Mouse (Mus musculus): ENCODE results near the gene Mctp2.
A peak's percentile ranks its signal among the peaks of the same experiment; 100 is the strongest.

The Mctp2 gene

GRCm38 (mm10) chr7:72306382-72306841 lies at the start of gene Mctp2:
Gene Mctp2 (minus strand): TSS chr7:72306608.
- DNase-seq (ENCODE audit: low spot score): peak; percentile 43

- DNase-seq (ENCODE audit: low spot score): no peak
These were observed 39.5 kb upstream of the Mctp2 start for GRCm38 (mm10) chr7:72345901-72346300.

- no peak for DNase-seq (ENCODE audit: low spot score)
These were observed 37.3 kb upstream of the Mctp2 start for GRCm38 (mm10) chr7:72343751-72344150.

- DNase-seq (ENCODE audit: low spot score): no peak
These were observed 36.4 kb upstream of the Mctp2 start for GRCm38 (mm10) chr7:72342822-72343221.

GRCm38 (mm10) chr7:72325961-72326360 lies 19.6 kb upstream of the Mctp2 start:
- no peak for DNase-seq (ENCODE audit: low spot score)

GRCm38 (mm10) chr7:72320906-72321305 lies 14.5 kb upstream of the Mctp2 start:
- no peak for DNase-seq (ENCODE audit: low spot score)

- DNase-seq (ENCODE audit: low spot score): no peak
These were observed 14.0 kb upstream of the Mctp2 start for GRCm38 (mm10) chr7:72320441-72320840.

DNA sequence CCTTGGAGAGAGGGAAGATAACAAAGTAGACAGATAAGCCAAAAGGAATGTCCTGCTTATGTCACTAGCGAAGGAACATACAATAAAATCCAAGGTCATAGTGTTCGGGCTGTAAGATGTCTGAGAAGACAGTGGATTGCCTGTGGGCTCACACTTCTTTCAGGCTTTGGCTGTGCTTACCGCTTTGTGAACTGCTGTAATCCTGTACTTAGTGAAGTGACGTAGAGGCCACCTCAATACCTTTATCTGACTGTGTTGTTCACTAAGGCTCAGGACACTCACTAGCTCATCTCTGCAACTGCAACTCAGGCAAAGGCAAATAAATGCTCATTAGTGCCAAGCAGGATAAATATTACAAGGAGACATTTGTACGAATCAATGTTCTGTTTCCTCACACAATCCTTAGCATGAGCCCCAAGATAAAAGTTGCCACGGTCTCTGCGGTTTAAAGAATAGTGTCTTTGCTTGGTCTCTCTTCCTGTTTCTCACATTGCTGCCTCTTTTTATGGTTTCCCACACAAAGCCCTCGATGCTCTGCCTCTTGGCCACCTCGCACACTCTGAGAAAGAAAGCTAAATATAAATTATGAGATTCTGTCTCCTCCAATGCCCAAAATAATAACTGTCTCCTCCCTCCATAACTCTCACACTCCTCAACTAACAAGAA lies 8.1 kb upstream of the Mctp2 start:
- DNase-seq (ENCODE audit: low spot score): no peak

DNA sequence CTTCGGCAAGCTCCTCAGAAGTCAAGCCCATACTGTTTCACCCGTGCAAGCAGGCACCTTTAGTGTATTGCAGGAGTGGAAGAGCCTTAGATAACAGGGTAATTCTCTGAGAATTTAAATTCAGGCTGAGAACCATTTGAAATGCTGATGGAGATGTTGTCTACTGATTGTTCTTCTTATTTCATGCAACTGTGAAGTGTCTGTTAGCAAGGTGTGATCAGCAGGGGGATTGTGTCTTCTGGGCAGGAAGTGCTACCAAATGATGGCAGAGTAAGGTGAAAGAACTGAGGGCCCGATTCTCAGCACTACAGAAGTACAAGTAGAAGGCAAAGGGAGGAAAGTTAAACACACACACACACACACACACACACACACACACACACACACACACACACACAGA lies 7.5 kb upstream of the Mctp2 start:
- no peak for DNase-seq (ENCODE audit: low spot score)

GRCm38 (mm10) chr7:72311582-72311981 lies 5.2 kb upstream of the Mctp2 start:
- no peak for DNase-seq (ENCODE audit: low spot score)

DNA sequence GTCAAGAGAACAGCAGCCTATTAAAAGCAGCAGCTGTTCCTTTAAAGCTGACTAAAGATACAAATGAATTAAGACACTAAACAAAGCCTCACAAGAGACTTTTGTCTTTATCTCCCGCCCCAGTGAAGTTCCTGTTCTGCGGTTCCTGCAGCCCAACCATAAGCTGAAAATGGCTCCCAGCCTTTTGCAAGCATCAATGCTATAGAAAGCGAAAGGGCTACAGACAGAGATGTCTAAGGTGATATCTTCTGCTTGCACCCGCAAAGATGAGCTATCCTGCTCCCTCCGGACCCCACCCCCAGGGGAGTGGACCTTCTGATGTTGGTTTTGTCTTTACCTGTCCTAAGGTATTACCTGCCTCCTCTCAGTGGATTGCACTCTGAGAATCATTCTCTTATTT lies 1.7 kb upstream of the Mctp2 start:
- no peak for DNase-seq (ENCODE audit: low spot score)

GRCm38 (mm10) chr7:72306847-72307246 lies 439 bp upstream of the Mctp2 start:
- no peak for DNase-seq (ENCODE audit: low spot score)

GRCm38 (mm10) chr7:72305971-72306370 lies 437 bp downstream of the Mctp2 start:
- DNase-seq (ENCODE audit: low spot score): no peak

DNA sequence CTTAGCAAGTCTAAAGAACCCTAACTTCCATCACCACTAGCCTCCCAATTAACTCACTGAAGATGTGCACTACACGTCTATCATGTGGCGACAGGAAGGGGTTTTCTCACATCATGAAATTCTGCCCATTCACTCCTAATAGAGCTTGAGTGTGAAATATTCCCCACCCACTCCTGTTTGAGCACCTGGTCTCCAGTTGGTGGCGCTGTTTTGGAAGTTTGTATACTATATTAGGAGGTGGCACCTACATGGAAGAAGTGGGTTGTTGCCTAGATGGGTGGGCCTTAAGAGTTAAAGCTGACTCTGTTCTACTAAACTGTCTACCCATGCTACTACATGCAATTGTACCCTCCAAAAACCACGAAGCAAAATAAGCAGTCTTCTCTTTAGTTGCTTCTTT lies 4.7 kb downstream of the Mctp2 start:
- no peak for DNase-seq (ENCODE audit: low spot score)

DNA sequence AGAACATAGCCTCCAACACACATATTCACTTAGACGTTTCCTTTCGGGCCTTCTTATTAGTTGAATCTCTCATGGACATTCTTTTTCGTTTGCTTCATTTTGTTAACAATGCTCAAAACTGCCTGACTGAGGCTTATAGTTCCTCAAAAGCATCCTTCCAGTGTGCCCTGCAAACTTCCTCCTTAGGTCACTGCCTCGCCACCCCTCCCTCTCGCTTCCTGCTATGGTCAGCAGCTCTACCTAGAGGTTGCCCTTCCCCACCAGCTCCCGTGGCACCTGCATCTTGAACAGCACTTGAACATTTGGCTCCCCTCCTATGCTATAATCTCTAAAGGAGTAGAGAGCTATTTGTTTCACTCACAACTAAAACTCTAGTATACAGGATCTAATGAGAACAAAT lies 6.7 kb downstream of the Mctp2 start:
- no peak for DNase-seq (ENCODE audit: low spot score)

DNA sequence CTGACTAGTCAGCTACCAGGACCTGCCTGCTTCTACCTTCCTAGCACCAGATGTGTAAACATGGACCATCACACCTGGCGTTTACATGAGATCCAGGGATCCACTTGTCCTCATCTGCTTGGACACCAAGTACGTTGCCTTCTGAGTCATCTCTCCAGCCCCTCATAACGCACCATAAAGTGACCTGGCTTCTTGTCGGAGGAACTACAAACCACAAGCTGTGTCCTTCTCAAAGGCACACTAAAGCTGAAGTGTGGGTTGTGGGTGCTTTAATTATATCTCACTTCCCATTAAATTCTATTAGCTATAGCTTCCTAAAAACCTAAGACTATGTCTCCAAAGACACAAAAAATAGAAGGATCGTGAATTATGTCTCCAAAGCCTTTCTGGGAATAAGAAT lies 9.4 kb downstream of the Mctp2 start:
- no peak for DNase-seq (ENCODE audit: low spot score)

GRCm38 (mm10) chr7:72296171-72296570 lies 10.2 kb downstream of the Mctp2 start:
- no peak for DNase-seq (ENCODE audit: low spot score)

DNA sequence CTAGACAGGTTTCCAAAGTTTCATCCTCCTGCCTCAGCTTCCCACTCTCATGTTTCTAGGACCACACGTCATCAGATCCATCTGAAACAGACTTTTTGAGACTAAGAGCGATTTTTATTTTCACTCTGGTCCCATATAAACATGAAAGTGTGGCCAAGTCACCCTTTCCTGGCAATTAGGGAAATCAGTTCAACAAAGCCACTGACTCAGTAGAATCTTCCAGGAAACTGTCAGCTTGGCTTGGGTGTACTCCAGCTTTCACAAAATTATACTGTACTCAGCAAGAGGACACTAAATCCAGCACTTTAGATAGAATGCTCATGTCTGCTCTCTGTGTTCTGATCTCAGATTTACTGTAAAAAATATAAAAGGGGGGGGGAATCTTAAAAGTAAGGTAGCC lies 11.5 kb downstream of the Mctp2 start:
- DNase-seq (ENCODE audit: low spot score): no peak

- DNase-seq (ENCODE audit: low spot score): no peak
These were observed 12.4 kb downstream of the Mctp2 start for GRCm38 (mm10) chr7:72293784-72294538.

DNA sequence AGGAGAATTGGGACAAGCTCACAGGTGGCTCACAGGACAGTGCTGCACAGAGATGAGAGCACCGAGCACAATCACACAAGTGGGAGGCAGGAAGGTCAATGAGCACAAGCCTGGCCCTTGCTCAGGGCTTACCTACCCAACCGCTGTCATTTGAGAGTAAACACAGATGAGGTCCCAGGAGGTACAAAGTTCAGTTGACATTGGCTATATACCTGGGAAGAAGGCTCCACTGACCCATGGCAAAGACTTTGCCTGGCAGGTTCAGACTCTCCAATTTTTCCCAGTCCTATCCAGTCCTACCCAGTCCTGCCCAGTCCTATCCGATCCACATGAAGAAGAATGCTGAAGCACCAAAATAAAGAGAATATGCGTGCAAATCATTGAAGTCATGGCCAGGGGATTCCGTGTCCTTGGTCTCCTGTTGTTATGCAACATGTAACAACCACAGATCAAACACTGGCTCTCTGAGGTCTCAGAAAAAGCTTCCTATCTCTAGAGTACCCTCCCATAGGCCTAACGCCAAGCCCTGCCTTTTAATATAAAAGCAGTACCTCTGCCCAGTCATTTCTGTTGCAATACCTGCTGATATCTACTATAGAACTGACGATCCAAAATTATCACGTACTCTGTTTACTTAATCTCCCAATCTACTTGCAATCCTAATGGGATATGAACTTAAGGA lies 14.0 kb downstream of the Mctp2 start:
- no peak for DNase-seq (ENCODE audit: low spot score)

GRCm38 (mm10) chr7:72280721-72281120 lies 25.7 kb downstream of the Mctp2 start:
- no peak for DNase-seq (ENCODE audit: low spot score)

DNA sequence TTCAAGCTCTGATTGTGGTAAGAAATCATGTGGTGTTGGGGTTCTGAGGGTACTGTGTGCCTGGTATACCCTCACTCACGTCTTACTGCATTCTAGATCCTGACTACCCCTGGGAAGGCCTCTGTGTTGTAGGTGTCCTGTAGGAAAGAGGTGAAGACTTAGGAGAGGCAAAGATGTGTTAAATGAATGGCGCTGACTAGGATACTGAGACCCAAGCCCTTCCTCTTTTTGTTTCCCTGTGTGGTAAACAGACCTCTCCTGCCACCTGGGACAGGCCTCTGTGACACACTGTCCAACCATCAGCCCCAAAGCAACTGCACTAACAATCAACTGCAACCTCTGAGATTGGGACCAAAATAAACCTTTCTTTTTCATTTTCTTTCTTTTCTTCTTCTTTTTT lies 28.0 kb downstream of the Mctp2 start:
- no peak for DNase-seq (ENCODE audit: low spot score)

DNA sequence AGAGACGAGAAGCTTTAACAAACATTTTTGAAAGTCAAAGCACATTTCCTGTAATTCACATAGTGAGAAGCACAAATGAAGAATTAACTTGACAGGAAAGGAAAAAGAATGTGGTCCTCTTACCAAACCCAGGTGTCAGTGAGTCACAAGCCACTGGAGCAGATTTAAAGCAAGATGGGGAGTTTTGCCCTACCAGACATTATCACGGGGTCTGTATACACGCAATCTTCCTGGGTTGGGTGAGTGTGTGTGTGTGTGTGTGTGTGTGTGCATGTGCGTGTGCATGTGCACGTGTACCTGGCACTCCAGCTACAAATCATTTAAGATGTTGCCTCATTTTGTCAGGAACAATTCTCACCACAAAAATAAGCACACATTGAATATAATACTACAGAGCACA lies 30.9 kb downstream of the Mctp2 start:
- no peak for DNase-seq (ENCODE audit: low spot score)

Measured in ovary, adult 18-20 months (tissue).